Mouse (Mus musculus) right cerebral cortex, postnatal 36 days (tissue): Measurements from ENCODE around the gene Kank2.

ENCODE experiments used
- DNase-seq, 2 experiments: peaks; one replicate each; pipeline ENCODE4 v3.0.0; 2022; ENCODE audit warnings: low spot score in 2 of 2, mixed read lengths in 1 of 2

The Kank2 gene

GRCm38 (mm10) chr9:21750370-21750769, 48.2 kb downstream of the Kank2 start:
- DNase-seq, result no peak

- no peak for DNase-seq
Observed at GRCm38 (mm10) chr9:21749382-21750118, 49.0 kb downstream of the Kank2 start.

DNA sequence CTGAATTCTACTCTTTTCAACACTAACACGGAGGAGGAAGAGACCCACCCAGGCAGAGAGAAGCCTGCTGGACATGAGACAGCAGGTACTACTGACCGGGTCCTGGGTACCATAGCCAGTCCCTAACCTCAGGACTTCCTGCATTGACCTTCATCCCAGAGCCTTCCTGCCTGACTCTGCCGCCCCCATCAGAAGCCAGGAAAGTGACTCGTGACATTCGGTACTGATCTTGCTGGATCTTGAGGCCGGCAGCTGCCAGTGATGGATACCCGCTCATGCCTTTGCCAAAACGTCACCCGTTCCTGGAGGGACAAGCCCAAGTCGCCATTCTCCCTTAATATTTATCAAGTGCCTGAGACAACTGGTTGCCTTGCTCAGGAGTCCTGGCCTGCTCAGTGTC, 50.1 kb downstream of the Kank2 start:
- DNase-seq, result no peak

- no peak for DNase-seq
Observed at GRCm38 (mm10) chr9:21748033-21748432, 50.5 kb downstream of the Kank2 start.

GRCm38 (mm10) chr9:21747238-21747774, 51.2 kb downstream of the Kank2 start:
- DNase-seq, result no peak

DNA sequence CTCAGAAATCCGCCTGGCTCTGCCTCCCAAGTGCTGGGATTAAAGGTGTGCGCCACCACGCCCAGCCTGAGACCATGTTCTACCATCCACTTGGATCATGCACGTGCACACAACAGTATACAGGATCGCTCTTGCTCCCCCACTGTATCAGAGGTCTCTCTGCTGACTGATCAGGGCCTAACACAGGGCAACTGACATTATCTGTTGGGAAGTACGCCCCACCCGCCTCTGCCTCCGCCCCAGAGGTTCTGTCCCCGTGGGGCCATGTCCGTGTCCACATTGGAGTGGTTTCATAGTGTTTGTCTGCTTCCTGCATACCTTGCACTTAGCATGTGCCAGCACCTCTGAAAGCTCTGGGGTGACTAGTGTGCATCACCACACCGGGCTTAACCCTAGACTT, 57.0 kb downstream of the Kank2 start:
- no peak for DNase-seq

DNA sequence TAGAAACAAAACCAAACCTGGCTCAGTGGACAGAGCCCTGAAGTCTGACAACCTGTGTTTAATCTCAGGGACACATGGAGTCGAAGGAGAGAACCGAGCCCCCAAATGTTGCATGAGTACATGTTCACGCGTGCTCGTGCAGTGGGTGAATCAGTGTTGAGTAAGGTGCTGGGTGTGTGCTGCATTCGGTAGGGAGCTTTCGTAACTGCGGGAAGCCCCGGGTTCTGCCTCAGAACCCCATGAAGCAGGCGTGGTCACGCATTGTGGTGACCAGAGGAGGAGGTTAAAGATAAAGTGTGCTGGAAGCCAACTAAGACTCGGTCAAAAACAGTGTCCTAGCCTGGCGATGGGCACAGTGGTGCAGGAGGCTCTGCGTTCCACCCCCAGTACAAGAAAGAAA, 58.1 kb downstream of the Kank2 start:
- DNase-seq, result no peak

DNA sequence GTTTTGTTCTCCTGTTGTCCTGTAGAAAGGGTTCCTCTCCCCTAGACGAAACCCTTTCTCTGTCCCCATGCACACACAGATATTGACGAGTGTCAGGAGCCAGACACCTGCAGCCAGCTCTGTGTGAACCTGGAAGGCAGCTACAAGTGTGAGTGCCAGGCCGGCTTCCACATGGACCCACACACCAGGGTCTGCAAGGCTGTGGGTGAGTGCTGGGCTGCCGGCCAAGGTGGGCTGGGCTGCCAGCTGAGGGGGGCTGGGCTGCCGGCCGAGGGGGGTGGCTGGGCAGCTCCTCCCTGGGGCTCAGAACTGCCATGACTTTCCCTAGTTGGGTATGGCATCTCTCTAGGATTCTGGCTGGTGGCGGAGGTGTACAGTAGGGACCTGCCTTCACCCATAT, 59.8 kb downstream of the Kank2 start:
- no peak for DNase-seq

- DNase-seq, result peak; percentile 52 to 61
Observed at GRCm38 (mm10) chr9:21737188-21737587, 61.4 kb downstream of the Kank2 start.

GRCm38 (mm10) chr9:21736580-21736979, 62.0 kb downstream of the Kank2 start:
- no peak for DNase-seq

DNA sequence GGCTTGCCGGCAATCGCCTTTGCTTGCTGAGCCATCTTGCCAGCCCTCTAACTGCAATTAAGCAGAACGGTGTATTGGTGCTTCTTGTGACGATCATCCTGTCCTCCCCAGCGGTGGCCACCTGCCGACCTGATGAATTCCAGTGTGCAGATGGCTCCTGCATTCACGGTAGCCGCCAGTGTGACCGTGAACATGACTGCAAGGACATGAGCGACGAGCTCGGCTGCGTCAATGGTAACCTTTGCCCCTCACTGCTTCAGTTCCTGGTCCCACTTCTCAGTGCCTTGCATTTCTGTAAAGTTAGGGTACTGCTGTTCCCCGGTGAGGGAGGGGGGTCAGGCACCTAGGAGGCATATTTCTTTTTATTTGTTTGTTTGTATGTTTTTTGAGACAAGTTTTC, 63.4 kb downstream of the Kank2 start:
- DNase-seq, result no peak

- DNase-seq, result no peak
Observed at GRCm38 (mm10) chr9:21733989-21734388, 64.6 kb downstream of the Kank2 start.

GRCm38 (mm10) chr9:21733446-21733845, 65.1 kb downstream of the Kank2 start:
- no peak for DNase-seq

DNA sequence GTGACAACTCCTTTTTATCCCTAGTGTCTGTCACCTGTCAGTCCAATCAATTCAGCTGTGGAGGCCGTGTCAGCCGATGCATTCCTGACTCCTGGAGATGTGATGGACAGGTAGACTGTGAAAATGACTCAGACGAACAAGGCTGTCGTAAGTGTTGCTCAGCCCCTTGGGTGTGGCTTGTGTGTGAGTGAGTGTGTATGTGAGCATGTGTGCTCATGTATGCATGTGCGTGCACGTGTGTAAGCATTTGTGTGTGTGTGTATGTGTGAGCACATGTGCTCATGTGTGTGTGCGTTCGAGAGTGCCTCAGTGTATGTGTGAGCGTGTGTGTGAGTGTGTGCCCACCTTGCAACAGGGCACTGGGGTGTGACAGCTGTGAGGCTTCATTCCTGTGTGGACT, 66.3 kb downstream of the Kank2 start:
- no peak for DNase-seq

DNA sequence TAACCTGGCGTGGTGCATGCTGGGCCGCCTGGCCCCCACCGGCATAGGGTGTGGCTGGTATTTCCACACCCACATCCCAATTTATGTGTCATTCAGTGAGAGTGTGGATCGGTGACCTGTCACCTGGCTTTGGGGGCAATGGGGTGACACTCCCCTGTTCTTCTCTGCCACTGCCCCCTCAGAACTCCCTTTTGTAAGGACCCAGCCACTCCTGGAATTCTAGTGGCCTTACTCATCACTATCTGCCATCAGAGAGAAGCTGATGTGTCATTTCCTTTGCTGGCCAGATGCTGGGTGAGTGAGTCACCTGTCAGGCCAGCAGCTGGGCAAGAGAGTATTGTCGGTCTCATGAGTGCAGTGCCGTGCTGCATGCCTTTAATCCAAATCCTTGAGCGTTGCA, 69.3 kb downstream of the Kank2 start:
- DNase-seq, result no peak

- DNase-seq, result no peak
Observed at GRCm38 (mm10) chr9:21728261-21728832, 70.2 kb downstream of the Kank2 start.

- DNase-seq, result no peak
Observed at GRCm38 (mm10) chr9:21726218-21726975, 72.1 kb downstream of the Kank2 start.

DNA sequence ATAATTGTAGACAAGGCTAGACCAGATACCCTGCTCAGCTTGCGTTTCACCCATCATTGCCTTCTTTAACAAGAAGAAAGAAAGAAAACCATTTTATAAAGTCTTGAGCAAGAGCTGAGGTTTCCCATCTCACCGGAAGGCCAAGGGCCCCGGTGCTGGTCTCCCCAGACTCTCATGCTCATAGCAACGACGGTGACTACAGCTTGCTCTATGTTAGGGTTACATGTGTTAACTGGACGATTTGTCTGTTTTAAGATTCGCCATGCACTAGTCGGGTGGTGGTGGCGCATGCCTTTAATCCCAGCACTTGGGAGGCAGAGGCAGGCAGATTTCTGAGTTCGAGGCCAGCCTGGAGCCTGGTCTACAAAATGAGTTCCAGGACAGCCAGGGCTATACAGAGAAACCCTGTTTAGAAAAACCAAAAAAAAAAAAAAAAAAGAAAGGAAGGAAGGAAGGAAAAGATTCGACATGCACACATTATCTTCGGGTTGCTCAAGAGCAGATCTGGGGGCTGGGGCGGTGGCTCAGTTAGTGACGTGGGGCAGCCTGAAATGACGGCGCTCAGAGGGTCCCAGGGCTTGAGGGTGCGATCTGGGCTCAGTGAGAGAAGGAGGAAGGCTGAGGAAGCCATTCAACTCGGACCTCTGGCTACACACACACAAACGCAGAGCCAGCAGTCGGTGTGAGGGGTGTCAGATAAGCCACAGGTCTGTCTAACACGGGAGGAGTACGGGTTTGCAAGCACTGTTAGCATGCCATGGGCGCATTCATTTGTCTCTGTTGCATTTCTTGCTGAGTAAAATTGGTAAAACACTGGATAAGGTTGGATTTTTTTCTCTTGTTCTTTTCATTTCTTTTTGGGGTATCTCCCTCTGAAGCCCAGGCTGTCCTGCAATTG, 73.1 kb downstream of the Kank2 start:
- DNase-seq, result no peak

- peak; percentile 85 to 91 for DNase-seq
Observed at GRCm38 (mm10) chr9:21724147-21724536, 74.4 kb downstream of the Kank2 start.

DNA sequence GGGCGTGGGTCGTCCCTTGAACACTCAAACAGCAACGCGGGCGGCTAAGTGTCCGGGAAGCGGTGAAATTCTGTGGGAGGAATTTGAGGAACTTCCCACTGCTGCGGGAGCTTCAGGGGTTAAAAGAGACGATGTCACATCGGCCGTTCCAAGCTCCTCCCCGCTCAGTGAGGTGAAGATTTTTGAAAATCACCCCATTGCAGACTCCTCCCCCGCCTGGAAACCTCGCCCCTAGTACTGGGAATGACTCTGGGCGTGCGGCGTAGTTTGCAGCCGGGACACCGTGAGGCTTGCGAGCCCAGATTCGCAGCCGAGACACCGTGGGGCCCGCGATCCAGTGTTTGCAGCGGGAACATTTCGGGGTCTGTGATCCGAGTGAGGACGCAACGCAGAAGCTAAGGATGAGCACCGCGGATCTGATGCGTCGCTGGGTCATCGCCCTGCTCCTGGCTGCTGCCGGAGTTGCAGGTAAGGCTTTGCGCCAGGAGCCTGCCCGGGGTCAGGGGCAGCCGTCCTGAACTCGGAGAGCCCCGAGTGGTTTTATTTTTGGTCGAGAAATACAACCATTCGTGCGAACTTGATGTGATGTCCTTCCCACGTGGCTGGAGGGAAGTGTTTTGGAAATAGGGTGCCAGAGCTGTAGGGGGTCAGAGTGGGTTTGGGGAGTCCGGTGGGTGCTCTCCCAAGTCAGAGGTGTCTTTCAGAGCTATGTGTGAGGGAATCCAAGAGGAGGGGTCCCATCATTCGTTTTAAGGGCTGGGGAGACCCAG, 75.0 kb downstream of the Kank2 start, which contains the start of gene Ldlr:
TSS of gene Ldlr (plus strand) at position 107 of the 770 bp plus-strand sequence.
- DNase-seq, result peak; percentile 63 to 72

DNA sequence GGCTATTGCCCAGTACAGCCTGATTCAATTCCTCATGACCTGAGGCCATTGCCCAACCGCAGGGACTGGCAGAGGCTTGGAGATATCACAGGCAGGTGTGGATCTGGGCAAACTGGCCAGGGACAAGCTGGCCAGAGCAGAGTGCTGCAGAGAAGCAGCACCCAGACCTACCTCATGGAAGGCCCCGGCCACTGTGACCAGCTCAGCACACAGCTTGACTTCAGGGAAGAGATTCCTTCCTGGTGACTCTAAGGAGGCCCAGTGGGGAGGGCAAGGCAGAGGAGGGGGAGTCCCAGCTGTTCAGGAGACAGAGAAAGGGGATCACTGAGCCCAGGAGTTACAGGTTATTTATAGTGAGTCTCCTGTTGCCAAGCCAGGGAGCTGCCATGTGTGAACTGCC, 77.5 kb downstream of the Kank2 start:
- DNase-seq, result no peak
